Mouse (Mus musculus): Measurements from ENCODE around the gene Hilpda.

Gene Hilpda

DNA sequence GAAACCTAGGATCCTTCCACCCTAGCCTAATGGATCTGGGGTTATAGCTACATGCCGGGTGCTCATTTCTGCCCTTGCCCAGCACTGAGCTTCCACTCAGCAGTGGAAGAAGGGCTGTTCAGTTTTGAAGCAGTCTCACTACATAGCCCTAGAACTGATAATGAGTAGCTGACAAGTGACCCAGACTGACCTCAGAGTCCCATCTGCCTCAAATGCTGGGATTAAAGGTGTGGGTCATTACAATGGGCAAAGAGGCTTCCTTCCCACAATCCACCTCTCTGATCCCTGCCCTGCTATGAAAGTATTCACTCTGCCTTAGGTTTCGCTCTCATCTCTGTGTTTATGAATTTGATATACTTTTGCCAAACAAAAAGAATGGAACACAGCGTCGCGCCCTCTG, 4.5 kb downstream of the Hilpda start:
- no peak for DNase-seq (ENCODE audit: low spot score in 2 of 2)

DNA sequence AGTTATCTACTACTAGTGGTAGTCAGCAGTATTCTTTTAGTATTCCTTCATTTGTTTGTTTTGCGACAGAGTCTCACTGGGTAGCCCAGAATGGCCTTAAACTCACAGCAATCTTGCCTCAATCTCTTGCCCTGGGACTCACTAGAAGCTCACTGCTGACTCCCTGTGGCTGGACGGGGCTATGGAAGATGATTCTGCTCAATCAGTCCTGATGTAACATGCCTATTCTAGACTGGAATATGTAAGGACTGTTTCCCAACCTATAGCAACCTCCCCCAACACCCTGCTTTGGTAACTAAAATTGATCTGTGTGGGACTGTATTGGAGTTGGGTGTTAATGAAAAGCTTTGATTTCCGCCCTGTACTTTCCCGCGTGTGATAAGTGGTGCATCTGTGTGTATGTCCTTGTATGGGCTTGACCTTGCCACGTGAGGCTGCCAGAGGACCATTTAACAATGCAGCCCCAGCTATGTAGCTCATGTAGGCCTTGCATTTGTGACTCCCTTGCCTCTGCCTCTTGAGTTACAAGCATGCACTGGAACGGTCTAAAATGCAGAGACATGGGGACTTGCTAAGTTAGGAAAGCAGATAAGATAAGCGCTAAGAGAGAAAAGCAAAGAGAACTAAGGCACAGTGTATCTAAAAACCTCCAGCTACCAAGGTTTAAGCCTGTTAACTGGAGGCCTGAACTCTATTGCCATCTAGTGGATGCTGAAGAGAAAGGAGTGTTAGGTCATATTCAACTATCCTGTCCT, 6.4 kb downstream of the Hilpda start:
- DNase-seq (ENCODE audit: low spot score in 2 of 2): peak in 1 of 2 experiments; percentile 23

DNA sequence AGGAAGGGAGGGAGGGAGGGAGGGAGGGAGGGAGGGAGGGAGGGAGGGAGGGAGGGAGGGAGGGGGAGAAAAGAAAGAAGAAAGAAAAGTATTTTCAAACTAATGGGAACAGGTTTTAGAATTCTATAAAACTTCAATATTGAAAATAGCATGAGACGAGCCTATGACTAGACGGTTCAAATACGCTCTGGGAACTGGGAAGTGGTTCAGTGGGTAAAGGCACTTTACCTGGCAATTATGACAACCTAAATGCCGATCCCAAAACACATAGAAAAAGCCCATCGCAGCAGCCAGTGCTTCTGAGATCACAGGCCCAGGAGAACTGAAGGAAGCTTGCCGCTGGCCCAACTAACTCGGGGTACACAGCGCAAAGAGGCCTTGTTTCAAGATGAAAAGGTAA, 7.0 kb downstream of the Hilpda start, which contains the start of gene Fam71f2:
Gene Fam71f2, plus strand, starts transcription at position 301 of the 400 bp plus-strand sequence.
- no peak for DNase-seq (ENCODE audit: low spot score in 2 of 2)

DNA sequence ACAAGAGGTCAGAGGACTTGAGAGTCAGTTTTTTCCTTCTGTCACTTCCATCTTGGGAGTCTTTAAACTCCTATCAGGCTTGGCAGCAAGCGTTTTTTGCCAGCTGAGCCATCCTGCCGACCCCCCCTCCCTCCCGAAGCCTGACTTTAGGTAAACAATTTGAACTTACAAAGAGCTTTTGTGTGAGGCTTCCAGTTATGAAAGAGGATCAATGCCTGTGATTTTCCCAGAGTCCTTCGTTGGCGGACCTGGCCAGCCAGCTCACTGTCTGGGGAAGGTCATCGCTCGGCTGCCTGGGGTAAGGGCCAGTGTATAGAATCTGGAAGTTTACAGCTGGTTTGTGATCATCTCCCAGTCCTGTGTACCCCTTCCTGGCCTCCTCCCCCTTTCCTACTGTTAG, 8.4 kb downstream of the Hilpda start:
- DNase-seq (ENCODE audit: low spot score in 2 of 2): no peak

DNA sequence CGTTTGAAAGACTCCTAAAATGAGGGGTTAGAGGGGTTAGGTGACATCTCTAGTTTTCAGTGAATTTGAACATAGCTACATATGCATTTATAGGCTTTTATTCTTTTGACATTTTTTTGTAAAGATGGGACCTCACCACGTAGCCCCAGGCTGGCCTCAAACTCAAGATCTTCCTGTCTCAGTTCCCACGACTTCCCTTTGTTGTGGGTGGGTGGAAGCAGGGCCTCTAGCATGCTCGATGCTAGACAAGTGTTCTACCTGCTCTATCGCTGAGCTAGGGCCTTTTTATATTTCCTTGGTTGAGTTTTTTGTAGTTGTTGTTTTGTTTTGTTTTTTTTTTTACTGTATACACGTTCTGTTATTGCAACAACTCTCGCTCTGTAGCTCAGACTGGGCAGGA, 14.6 kb downstream of the Hilpda start:
- no peak for DNase-seq (ENCODE audit: low spot score in 2 of 2)

DNA sequence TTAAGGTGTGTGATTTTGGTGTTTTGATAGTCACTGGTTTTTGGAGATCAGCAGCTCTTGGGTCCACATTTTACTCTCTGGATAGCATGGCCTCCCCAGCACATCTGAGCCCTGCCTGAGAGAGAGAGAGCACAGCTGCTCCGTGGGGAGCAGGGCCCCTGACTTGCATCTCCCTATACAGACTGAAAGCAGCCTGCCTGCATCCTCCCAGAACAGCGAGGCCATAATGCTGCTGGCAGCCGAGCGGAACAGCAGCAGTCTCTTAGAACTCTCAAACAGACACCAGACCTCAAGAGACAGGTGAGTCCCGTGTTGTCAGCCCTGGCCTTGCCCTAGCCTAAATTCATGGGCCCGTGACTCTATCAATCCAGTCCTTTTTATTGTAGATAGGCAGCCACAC, 15.2 kb downstream of the Hilpda start:
- no peak for DNase-seq (ENCODE audit: low spot score in 2 of 2)

DNA sequence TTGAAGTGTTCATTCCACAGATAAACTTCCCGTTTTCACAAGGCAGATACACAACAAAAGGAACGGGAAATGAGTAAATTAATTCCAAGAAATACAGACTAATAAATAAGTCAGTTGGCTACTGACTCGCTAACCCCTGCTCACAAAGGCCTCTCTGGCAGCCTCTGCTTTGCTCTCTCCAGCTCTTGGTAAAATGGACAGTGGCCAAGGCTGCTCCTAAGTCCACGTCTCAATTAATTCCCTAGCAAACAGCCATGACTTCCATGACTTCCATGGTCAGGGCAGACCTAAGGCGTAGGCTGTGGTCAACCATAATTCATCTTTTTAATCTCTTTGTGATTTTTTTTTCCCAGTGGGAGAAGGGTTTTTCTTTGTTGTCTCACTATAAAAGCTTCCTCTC, 15.7 kb downstream of the Hilpda start:
- DNase-seq (ENCODE audit: low spot score in 2 of 2): no peak

DNA sequence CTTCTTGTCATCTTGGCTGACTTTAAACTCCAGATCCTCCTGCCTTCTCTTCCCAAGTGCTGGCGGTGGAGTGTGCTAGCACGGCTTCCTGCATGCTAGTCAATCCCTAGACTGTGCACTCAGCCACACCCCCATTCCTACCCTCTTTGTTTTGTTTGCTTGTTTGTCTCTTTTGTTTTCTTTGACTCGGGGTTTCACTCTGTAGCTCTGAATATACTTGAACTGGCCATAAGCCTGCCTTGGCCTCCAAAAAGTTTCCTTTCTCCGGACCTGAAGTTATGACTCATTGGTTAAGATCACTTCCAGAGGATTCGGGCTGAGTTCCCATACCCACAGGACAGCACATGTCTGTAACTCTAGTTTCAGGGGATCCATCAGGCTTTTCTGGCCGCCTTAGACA, 16.4 kb downstream of the Hilpda start:
- no peak for DNase-seq (ENCODE audit: low spot score in 2 of 2)

DNA sequence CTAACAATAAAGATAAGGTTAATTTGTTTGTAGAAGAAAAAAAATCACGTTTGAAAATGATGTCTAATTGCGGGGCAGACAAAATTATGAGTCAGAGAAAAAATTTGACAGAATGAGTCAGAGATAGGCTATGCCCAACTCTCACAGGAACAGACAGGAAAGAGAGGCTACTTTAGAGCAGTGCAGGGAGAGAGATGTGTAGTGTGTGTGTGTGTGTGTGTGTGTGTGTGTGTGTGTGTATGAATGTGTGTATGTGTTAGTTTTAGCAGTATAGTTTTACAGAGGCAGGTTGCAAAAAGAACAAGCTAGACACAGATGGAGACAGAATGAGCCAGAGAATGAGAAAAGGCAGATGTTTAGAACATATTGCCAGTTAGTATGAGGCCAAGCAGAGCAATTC, 26.8 kb downstream of the Hilpda start:
- DNase-seq (ENCODE audit: low spot score in 2 of 2): no peak

DNA sequence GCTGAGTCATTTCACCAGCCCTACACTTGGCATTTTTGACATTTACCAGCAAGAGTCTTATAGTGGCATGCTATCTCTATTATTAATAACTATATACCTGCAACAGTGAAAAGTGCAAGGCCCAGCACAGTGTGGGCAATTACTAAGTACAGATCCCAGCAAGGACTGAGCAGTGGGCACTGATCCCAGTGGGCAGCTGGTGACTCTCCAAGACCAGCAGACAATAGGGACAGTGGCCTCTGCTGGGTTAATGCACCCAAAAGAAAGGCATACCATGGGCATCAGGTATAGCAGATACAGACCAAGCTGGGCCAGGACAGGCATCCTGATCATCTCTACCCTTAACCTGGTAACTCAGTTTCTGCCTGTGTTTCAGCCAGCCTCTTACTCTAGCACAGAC, 31.0 kb downstream of the Hilpda start:
- DNase-seq (ENCODE audit: low spot score in 2 of 2): no peak

DNA sequence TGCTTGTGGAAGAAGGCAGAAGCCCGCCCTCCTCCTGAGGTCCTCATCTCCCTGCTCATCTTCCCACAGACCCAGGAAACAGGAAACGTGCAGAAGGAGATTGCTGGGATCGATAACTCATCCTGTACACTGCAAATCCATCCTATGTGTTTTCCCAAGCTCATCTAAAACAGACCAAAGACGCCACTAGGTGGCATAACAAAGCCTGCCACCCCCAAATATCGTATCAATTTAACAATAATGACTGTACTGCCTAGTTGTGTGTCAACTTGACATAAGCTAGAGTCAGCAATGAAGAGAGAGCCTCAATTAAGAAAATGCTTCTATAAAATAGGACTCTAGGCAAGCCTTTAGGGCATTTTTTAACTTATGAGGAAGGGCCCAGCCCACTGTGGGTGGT, 31.4 kb downstream of the Hilpda start:
- no peak for DNase-seq (ENCODE audit: low spot score in 2 of 2)

DNA sequence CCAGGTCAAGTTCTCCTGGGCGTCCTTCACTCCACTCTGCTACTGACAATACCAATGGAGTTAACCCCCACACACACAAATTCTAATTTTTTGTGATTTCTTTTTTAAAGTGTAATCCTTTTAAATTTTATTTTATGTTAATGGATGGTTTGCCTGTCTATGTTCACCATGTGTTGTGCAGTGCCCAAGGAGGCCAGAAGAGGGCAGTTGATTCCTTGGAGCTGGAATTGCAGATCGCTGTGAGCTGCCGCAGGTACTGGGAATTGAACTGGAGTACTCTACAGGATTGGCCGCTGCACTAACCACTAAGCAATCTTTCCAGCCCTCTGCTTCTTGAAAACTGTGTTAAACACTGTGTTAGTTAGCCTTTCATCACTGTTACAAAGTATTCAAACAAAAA, 33.2 kb downstream of the Hilpda start:
- DNase-seq (ENCODE audit: low spot score in 2 of 2): no peak

DNA sequence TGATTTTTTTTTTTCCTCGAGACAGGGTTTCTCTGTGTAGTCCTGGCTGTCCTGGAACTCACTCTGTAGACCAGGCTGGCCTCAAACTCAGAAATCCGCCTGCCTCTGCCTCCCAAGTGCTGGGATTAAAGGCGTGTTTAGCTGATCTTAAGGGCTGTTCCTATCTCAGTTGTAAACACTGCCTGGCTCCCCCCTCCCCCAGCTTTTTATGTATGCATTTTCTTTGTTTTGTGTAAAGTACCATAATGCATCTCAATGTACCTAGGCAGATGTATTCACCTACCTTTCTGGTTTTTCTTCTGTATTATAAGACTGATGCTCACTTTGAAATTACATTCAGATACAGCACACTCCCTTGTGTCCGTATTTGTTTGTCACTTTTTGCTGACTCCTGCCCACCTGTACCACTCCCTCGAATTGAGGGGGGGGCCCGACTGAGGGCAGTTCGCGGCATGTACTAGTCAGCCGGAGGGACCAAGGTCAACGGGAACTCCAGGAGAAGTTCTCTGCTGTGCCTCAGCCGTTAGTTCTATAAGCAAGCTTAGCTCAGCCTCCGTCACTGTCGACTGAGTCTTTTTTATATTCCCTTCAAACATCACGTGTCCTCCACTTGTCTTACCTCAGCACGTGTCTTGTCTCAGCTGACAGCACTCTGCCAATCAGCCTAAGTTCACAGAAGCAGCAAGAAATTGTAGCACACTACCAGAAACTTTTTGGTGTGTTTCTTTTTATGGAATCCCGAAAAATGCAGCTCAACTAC, 36.7 kb downstream of the Hilpda start:
- no peak for DNase-seq (ENCODE audit: low spot score in 2 of 2)

DNA sequence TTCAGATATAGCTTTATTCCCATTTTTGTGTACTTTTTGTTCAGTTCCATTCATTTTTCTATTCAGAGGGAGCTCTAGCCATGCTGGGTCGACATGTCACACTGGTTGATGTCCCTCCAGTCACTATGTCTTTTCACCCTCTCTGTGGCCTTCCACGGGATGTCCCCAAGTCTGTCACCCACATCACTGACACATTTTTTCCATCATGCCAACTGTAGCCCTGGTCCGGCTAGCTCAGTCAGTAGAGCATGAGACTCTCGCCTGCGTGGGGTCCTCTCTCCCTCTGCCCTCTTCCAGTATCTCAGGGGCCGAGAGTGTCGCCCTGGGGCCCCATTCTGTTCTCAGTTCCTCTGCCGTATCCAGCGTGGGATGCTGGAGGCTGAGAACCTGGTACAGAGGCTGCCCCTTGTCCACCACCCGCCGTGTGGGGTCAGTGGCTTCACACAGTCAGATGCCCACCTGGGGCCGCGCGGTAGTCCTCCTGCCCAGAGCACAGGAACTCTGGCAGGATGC, 41.5 kb downstream of the Hilpda start:
- DNase-seq (ENCODE audit: low spot score in 2 of 2): no peak

DNA sequence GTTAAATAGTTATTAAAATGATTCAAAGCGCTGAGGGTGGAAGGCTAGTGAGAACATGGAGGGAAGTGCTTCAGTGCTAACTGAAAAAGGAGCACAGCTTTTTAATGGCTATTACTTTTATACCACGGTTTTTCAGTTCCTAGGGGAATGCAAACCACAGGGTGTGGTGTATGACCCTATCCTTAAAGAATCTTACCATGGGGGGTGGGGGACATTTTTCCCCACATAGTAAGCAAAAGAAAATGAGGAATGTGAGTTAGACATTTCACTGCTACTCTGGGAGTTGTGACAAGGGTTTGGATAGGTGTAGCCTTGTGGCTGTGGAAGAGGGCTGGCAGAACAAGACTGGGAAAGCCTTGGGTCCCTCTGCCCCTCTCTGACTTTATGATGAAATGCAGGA, 45.0 kb downstream of the Hilpda start:
- no peak for DNase-seq (ENCODE audit: low spot score in 2 of 2)

DNA sequence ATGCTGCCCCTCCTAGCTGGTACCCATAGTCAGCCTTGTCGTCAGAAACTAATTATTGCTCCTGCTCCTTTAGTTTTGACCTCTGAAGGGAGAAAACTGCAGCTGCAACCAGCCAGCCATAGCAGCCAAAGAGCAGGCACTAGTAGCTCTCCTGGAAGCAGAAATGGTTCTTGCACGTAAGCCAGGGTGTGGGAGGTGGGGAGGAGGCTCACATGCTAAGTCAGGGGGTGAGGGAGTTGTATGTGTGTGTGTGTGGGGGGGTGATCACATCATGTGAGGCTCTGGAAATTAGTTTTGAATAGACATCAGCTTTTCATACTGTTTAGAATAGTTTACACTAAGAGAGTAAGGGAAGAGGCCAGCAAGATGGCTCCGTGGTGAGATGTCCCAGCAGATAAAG, 45.7 kb downstream of the Hilpda start:
- DNase-seq (ENCODE audit: low spot score in 2 of 2): no peak

DNA sequence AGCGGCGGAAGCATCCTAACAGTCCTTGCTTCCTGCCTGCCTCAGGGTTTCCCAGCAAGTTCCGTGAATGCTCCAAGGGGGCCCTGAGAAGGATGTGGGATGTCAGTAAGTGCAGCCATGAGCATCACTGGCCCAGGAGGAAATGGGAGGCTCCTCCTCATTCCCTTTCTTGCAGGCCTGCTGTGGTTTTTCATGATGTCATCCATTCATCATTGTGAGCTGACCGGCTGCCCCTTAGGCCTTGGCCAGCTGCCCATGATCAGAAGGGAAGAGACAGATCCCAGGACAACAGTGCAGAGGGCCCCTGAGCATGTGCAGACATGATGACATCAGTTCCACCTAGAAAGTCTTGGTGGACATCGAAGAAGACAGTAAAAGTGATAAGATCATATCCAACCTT, 46.6 kb downstream of the Hilpda start, which contains the start of gene Fam71f1:
Gene Fam71f1, plus strand, starts transcription at position 262 of the 400 bp plus-strand sequence.
- DNase-seq (ENCODE audit: low spot score in 2 of 2): no peak

DNA sequence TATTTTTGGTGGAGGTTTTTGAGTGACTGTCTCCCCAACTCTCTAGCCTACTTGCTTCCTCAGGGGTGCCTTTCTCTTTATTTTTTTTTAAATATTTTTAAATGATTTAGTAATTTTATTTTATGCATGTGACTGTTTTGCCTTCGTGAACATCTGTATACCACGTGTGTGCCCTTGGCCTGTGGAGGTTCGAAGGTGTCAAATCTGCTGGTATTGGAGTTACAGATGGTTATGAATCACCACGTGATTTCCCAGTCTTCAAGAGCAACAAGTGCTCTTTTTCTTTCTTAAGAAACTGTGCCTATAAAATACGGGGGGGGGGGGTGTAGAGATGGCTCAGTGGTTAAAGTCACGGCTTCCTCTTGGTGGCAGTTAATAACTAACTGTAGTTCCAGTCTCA, 49.3 kb downstream of the Hilpda start:
- DNase-seq (ENCODE audit: low spot score in 2 of 2): no peak

DNA sequence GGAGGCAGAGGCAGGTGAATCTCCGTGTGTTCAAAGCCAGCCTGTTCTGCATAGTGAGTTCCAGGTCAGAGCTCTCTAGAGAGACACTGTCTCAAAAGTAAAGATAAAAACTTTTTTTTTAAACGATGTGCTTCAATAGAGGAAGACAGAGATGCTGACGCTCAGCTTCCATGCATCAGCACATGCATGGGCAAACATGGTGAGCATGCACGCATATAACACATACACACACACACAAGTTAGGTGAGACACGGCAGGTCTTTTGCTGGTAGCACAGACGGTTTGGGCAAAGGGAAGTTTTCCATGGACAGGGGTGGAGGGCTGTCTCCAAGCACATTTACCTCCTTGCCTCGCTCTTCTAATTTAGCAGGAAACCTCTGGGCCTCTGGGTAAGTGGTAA, 49.9 kb downstream of the Hilpda start:
- no peak for DNase-seq (ENCODE audit: low spot score in 2 of 2)

DNA sequence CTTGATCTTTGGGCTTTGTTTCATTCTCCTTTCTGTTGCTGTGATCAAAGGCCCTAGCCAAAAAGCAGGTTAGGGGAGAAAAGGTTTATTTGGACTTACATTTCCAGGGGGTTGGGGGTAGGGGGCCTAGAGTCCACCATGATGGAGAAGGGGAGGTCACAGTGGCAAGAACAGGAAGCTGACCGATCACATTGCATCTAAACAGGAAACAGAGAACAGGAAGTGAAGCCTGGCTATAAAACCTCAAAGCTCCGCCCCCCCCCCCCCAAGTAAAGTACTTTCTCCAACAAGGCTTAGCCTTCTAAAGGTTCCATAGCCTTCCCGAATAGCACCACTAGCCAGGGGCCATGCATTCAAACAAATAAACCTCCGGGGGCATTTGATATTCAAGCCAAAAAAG, 50.4 kb downstream of the Hilpda start:
- DNase-seq (ENCODE audit: low spot score in 2 of 2): no peak
